Mouse (Mus musculus): ENCODE measurements at regions not wholly inside any gene's neighbourhood (a gene's known extent, or its start where the extent isn't known, plus 50 kb on each side); places are given as distances from the start of the nearest gene placed in this dataset.

GRCm38 (mm10) chr7:36352761-36353160 is 345.2 kb upstream of the Tshz3 start:
- DNase-seq (ENCODE audit: low spot score), result no peak

GRCm38 (mm10) chr7:36350616-36351015 is 347.3 kb upstream of the Tshz3 start:
- no peak for DNase-seq (ENCODE audit: low spot score)

GRCm38 (mm10) chr7:36348195-36348594 is 349.7 kb upstream of the Tshz3 start:
- DNase-seq (ENCODE audit: low spot score), result no peak

GRCm38 (mm10) chr7:36334857-36335256 is 363.1 kb upstream of the Tshz3 start:
- no peak for DNase-seq (ENCODE audit: low spot score)

- no peak for DNase-seq (ENCODE audit: low spot score)
Measured at GRCm38 (mm10) chr7:36334091-36334490, 363.8 kb upstream of the Tshz3 start.

- DNase-seq (ENCODE audit: low spot score), result no peak
Measured at GRCm38 (mm10) chr7:36332633-36333032, 365.3 kb upstream of the Tshz3 start.

- no peak for DNase-seq (ENCODE audit: low spot score)
Measured at GRCm38 (mm10) chr7:36328141-36328540, 369.8 kb upstream of the Tshz3 start.

- DNase-seq (ENCODE audit: low spot score), result no peak
Measured at GRCm38 (mm10) chr7:36324035-36324434, 373.9 kb upstream of the Tshz3 start.

- DNase-seq (ENCODE audit: low spot score), result no peak
Measured at GRCm38 (mm10) chr7:36322181-36322580, 375.7 kb upstream of the Tshz3 start.

- DNase-seq (ENCODE audit: low spot score), result no peak
Measured at GRCm38 (mm10) chr7:36317466-36318212, 380.3 kb upstream of the Tshz3 start.

GRCm38 (mm10) chr7:36313751-36314150 is 384.2 kb upstream of the Tshz3 start:
- no peak for DNase-seq (ENCODE audit: low spot score)

- DNase-seq (ENCODE audit: low spot score), result no peak
Measured at GRCm38 (mm10) chr7:36309761-36310605, 387.9 kb upstream of the Tshz3 start.

GRCm38 (mm10) chr7:36308726-36309125 is 389.2 kb upstream of the Tshz3 start:
- no peak for DNase-seq (ENCODE audit: low spot score)

- no peak for DNase-seq (ENCODE audit: low spot score)
Measured at GRCm38 (mm10) chr7:36308106-36308620, 389.8 kb upstream of the Tshz3 start.

- no peak for DNase-seq (ENCODE audit: low spot score)
Measured at GRCm38 (mm10) chr7:36277275-36277674, 420.6 kb upstream of the Tshz3 start.

- DNase-seq (ENCODE audit: low spot score), result no peak
Measured at GRCm38 (mm10) chr7:36268966-36269365, 429.0 kb upstream of the Tshz3 start.

- no peak for DNase-seq (ENCODE audit: low spot score)
Measured at GRCm38 (mm10) chr7:36265163-36265823, 432.6 kb upstream of the Tshz3 start.

GRCm38 (mm10) chr7:36262124-36262710 is 435.7 kb upstream of the Tshz3 start:
- DNase-seq (ENCODE audit: low spot score), result no peak

- DNase-seq (ENCODE audit: low spot score), result no peak
Measured at GRCm38 (mm10) chr7:36257102-36257501, 440.8 kb upstream of the Tshz3 start.

- DNase-seq (ENCODE audit: low spot score), result no peak
Measured at GRCm38 (mm10) chr7:36247356-36247755, 444.6 kb upstream of the Zfp507 start.

- DNase-seq (ENCODE audit: low spot score), result no peak
Measured at GRCm38 (mm10) chr7:36236673-36237072, 433.9 kb upstream of the Zfp507 start.

- no peak for DNase-seq (ENCODE audit: low spot score)
Measured at GRCm38 (mm10) chr7:36229031-36229430, 426.2 kb upstream of the Zfp507 start.
